Mouse (Mus musculus) right cerebral cortex, postnatal 14 days (tissue): Measurements from ENCODE around the gene Ptpn9.
"Not testable (repeated sequence)": the region's sequence is repeated elsewhere in the genome, so short reads cannot be mapped to it uniquely, and the experiment has no call there.

ENCODE experiments used
- DNase-seq: peaks from one replicate; pipeline ENCODE4 v3.0.0; 2022

Ptpn9 gene

DNA sequence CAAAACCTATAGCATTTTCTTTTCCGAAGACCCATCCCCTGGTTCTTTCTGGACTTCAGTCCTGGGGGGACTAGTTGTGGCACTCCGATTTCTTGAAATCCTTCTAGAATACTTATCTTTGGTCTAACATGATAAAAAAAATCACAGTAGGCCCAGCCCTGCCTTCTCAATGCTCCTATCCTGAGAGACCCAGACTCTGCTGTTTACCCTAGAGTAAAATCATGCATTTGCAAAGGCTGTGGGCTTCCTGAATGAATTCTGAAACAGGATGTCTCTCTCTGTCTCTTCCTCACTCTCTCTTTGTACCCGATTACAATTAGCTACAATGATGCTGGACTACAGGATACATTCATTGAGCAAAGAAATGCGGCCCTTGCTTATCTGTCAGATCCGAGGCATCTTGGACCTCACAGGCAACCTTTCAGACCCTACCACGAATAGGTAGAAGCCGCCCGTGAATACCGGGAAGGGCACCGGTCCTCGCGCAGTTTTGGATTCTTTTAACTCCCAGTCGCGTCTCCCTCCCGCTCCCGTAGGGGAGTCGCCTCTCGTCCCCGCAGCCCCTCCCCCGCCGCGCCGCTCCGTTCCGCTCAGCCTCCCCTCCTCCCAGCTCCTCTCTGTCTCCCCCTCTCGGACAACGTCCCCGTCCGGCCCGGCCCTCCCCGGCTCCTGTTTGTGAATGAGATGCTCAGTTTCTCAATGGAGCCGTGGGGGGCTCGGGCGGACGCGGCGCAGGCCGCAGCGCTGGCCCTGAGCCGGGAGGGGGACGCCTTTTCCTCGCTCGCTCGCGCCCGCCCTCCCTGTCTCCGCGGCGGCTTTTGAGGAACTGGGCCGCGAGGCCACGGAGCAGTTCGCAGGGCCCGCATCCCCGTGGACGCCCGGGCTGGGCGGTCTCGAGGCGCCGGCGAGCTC, at the start of gene Ptpn9:
TSS of gene Ptpn9 (plus strand) at position 638 of the 912 bp plus-strand sequence.
- peak; percentile 93 for DNase-seq

DNA sequence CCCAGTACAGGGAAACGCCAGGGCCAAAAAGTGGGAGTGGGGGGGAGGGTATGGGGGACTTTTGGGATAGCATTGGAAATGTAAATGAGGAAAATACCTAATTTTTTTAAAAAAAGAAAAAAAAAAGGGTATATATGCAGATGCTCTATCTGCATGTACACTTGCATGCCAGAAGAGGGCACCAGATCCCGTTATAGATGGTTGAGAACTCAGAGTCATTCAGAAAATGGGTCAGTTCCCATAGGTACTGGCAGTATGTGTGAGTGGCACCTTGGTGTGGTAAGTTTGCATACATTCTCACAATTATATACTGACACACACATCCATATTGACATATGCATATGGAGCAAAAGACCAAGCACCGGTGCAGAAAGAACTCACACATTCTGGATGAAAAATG, 47.2 kb upstream of the Ptpn9 start:
- DNase-seq, result peak; percentile 32

DNA sequence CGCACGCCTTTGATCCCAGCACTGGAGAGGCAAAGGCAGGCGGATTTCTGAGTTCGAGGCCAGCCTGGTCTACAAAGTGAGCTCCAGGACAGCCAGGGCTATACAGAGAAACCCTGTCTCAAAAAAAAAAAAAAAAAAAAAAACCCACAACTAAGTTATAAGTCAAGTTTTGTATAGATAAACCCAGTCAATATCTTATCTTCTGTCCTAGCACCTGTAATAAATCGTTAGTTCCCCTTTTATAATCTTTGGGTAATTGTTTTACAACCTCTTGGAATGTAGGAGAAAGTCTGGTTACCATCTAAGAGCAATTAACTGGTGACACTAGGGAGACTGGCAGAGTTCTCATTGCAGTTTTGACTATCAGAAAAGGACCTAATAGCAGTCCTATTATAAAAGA, 46.0 kb upstream of the Ptpn9 start:
- DNase-seq, result not testable (repeated sequence)

DNA sequence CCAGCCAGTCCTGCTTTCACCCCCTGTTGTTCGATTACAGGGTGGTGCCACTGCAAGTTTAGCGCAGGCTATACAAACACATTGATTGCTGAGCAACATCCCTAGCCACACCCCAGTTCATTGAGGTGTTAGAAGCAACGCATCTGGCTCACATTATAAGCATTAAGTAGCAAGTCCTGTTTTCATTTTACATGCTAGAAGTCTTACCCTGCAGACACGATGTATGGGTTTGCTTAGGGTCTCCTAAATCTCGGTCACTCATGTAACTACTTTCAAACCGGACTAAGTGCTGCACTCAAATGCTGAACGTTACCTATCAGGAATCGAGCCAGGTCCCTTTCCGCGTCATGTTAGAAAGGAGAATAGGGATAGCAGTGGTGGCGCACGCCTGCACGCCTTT, 45.0 kb upstream of the Ptpn9 start:
- no peak for DNase-seq

DNA sequence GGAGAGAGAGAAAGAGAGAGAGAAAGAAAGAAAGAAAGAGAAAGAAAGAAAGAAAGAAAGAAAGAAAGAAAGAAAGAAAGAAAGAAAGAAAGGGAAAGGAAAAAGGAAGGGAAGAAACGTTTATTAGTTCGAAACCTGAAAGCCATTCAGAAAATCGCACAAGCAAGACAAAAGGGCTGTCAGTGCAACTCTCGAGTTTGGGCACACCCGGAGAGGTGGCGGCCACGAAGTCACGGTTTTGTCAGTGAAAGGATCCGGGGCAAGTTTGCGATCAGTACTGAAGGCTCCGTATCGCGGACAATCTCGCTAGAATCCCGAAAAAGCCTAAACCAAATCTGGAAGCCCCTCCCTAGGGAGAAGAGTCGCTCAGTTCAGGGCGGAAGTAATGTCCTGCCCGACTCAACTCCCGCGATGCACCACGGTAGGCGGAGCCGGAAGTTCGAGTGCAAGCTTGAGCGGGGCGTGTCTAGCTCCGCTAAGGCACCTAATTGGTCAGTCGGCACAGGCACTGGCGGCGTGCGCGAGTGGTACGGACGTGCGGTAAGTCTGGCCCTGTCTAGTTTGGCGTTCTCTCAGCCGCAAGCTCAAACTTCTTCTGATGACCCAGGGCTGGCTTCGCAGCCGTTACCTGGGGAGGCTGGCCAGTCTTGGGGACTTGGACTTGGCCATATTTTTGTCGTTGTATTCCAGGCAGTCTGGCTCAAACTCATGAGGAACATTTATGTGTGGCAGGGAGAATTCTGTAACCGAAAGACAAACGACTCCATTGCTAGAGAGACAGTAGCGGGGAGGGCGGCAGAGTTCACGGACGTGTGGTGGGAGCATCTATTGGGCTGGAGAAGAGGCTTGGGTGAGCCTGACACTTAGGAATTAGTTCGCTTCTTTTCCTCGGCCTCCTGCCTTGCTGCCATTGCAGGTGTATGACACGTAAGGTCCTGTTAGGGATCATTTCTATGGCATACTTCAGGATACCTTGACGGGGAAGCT, 44.0 kb upstream of the Ptpn9 start, which contains the start of gene Snupn:
TSS of gene Snupn (plus strand) at position 465 of the 987 bp plus-strand sequence.
- peak; percentile 94 for DNase-seq

DNA sequence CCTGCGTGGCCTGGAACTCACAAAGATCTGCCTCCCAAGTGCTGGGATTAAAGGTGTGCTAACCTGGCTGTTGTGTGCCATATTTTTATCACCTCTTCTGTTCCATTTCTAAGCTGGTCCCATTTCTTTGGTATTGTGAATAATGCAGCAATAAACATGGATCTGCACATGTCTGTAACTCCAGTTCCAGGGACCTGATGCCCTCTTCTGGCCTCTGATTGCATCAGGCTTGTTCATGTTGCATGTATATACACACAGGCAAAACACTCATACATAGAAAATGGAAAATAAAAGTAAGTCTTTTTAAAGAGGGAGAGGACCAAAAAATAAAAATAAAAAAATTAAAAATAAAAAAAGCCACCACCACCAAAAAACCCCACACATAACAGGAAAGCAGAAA, 41.2 kb upstream of the Ptpn9 start:
- no peak for DNase-seq

DNA sequence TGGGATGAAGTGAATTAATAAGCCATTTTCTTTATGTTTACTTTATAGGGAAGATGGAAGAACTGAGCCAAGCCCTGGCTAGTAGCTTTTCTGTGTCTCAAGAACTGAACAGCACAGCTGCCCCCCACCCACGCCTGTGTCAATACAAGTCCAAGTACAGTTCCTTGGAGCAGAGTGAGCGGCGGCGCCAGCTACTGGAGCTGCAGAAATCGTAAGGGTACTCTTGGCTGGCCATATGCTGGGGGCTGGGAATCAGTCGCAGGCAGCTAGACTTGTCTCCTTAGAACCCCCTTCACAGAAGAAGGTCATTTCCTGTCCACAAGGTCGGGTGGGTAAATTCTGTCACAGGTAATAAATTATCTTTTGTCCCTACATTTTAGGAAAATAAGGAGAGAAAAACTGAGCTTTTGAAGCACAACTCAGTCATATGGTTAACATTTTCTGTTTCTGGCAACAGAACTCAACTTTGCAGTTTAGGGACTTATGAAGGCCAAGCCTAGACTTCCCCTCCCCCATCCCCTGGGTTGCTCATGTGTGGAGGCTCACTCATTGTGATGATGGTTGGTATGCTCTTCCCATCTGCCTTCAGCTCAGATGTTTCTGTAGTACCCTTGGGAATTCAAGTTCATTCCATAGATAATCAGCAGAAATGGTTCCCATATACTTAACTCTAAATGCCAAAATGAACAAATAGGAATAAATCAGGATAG, 37.6 kb upstream of the Ptpn9 start:
- DNase-seq, result no peak

DNA sequence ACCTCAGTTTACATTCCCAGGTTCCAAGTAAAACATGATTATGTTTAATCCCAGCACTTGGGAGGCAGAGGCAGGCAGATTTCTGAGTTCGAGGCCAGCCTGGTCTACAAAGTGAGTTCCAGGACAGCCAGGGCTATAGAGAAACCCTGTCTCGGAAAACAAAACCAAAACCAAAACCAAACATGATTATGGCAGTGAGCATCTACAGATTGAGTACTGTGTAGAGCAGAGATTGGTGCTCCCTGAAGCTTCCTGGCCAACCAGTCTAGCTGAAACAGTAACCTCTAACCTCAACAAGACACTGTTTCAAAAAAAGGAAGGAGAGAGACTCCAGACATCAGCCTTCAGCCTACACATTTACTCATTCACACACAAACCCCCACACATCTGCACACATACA, 36.0 kb upstream of the Ptpn9 start:
- DNase-seq, result no peak

DNA sequence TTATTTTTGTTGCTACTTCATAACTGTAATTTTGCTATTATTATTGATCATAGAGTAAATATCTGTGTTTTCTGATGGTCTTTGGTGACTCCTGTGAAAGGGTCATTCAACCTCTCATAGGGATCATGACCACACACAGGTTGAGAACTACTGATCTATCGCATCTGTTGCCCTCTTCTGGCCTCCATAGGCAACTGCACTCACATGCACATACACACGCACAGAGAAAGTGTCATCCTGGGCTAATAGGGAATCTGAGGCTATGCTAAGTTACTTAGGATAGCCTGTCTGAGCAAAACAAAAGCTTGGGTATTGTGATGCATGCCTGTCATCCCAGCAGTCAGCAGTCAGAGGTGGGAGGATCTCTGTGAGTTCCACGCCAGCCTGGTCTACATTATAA, 33.1 kb upstream of the Ptpn9 start:
- DNase-seq, result no peak

DNA sequence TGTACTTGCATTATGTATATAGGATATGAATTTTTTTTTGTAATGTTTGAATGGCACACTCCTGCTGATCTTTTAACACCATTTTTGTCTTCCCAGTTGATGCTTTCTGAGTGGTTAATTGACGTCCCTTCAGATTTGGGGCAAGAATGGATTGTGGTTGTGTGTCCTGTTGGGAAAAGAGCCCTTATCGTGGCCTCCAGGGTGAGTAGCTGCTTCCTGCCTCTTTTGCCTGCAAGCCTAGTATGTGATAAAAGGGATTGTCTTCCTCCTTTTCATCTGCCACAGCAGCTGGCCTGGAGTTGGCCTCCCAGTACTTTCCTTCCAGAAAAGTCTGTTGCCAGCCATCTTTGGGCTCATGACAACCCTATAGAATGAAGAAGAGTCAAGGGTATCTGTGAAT, 24.6 kb upstream of the Ptpn9 start:
- no peak for DNase-seq

DNA sequence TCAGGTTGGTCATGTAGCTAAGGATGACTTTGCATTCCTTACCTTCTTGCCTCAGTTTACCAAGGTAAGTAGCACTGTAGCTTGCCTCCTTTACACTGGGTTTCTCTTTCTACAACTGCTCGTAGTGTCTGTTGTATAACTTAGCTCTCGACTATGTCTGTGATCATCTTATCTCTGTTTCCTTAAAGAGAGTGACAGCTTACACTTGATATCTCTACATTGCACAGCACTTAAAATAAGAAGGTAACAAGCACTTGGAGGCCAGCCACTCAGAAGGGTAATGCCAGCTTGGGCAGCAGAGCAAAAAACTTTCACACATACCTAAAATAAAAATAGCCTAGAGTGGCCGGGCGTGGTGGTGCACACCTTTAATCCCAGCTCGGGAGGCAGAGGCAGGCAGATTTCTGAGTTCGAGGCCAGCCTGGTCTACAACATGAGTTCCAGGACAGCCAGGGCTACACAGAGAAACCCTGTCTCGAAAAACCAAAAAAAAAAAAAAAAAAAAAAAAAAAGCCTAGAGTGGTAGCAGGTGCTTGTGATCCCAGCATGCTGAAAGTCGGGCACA, 20.7 kb upstream of the Ptpn9 start:
- DNase-seq, result no peak

DNA sequence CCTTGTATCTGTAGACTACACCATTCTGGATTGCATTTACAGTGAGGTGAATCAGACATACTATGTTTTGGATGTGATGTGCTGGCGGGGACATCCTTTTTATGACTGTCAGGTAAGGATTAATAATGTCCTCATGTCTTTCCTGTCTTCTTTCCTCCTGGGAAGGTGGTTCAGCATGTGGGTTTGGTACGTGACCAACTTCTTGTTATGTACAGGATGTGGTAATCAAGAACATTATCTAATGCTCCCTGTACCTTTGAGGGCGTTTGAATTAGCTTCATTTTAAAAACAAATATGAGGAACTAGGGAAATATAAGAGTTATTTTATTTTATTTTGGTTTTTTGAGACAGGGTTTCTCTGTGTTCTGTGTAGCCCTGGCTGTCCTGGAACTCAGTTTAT, 19.5 kb upstream of the Ptpn9 start:
- DNase-seq, result no peak

DNA sequence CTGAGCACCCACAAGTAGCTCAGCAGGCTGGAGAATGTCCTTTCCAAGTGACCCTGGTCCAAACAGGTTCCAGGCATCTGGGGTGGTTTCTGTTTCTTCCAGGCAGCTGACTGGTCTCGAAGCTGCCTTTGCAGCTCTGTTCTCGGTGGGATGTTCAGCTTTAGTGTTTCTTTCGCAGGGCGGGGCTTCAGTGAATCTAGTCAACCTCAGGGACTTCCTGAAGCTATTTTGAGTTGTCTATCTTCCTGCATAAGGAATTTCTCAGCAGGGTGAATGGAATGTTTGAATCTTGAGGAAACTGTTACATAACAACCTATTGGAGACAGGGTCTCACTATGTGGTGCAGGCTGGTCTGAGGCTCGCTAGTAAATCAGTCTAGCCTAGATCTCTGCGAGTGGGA, 14.5 kb upstream of the Ptpn9 start:
- DNase-seq, result no peak

DNA sequence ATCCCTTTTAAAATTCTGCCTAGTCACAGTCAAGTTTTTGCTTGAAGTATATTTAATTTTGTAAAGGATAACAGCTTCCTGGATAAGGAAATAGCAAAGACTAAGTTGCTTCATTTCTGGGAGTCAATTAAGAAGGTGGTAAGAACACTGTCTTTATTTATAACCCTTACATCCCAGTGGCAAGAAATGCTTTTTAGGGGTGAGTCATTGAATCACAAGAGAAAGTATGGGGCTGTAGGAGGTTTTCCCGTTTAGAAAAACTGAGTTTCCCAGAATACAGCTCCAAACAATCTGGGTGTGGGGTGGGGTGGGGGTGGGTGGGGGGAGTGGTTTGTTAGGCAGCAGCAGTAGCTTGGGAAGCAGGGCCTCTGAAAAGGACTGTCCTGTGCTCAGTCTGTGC, 13.2 kb upstream of the Ptpn9 start:
- DNase-seq, result no peak

DNA sequence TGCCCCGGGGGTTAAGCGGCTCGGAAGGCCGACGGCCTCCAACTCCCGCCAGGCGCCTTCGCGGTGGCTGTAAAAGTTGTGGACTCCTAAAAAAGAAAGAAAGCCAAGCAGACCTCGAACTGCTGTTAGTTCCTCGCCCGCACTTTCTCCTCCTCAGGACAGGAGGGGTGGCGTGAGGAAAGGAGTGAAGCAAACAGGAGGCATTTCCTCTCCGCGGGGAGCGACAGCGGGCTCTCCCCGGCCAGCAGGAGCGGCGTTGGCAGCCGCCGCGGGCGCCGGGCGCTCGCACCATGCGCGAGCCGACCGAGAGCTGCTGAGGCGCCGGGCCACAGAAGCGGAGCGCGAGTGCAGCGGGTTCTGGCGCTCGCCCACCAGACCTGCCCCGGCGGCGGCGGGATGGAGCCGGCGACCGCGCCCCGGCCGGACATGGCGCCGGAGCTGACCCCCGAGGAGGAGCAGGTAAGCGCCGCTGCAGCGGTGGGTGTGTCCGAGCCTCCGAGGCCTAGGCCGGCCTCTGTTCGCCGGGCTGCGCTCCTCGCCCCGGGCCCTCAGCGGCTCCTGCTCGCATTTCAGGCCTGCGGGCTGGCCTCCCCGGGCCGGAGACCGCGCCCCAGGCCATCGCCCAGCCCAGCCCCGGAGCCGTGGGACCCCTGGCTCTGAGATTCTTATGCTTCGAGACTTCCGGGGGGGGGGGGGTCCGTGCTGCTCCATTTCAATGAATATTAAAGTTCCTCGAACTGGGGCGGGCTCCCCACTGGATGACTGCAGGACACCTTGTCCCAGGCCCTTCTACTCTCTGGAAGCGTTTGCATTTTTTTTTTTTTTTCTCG, 690 bp downstream of the Ptpn9 start:
- DNase-seq, result peak; percentile 33

DNA sequence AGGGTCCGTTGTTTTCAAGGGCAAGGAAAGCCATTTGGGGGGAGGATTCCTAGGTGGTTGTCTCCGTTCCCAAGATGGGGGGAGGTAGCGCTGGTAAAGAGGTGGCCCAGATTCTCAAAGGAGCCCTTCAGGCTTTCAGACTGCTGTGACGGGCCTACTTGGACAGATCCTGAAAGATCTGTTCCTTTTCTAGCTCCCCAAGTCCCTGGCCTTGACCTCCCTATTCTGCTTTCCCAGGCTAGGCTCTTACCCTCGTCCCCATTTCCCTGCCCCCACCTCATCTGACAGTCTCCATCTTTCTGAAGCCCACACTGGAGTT, 1.3 kb downstream of the Ptpn9 start:
- DNase-seq, result peak; percentile 11

DNA sequence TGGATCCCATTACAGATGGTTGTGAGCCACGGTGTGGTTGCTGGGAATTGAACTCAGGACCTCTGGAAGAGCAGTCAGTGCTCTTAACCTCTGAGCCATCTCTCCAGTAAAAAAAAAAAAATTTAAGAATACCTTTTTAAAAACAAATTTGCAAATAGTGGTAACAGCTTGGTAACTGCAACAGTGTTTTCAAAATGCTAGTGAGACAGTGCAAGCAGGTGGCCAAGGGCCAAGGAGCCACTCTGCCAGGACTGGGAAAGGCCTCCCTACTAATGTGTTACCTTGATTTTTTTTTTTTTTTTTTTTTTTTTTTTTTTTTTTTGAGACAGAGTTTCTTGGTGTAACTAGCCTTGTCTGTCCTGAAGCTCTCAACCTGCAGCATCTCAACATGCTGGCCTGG, 2.5 kb downstream of the Ptpn9 start:
- DNase-seq, result not testable (repeated sequence)

DNA sequence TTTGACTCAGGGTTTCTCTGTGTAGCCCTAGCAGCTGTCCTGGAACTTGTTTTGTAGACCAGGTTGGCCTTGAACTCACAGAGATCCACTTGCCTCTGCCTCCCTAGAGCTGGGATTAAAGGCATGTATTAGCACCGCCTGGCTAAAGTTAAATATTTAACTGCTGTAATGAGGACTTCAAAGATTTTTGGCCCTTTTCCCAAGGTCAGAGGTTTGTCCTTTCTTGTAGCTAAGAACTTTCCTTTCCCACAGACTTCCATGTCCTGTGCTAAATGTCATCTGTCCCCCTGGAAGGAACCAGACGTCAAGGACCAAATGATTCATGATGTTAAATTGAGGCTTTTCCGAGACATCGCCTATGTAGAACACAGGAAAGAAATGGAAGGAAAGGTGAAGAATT, 8.3 kb downstream of the Ptpn9 start:
- no peak for DNase-seq

DNA sequence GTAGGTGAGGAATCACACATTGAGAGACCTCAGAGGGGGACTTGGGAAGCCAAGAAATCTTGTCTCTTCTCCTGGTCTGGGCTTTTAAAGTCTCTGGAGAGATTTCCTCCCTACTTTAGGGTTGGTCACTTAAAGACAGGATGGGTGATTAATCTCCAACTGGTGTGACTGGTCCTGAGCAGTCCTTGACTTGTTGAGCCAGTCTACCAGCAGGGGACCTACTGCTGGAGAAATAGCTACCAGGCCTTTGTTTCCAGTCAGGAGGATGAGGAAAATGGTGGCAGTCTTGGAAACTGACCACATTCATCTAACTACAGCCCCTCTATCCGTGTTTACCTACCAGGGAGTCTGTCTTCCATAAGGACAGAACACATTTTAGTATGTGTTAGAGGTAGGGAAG, 17.7 kb downstream of the Ptpn9 start:
- DNase-seq, result no peak

DNA sequence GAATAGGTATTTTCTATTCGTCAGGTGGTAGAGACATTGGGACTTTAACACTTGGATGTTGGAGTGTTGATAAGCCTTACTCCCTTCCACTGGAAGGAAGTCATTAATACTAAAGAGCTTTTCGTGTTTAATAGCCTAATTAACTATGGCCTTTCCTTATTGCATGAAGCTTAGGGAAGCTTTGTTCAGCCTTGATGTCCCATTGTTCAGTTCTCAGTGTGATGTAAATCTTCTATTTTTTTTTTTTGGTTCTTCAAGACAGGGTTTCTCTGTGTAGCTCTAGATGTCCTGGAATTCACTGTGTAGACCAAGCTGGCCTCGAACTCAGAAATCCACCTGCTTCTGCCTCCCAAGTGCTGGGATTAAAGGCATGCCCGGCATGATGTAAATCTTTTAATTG, 18.2 kb downstream of the Ptpn9 start:
- no peak for DNase-seq

DNA sequence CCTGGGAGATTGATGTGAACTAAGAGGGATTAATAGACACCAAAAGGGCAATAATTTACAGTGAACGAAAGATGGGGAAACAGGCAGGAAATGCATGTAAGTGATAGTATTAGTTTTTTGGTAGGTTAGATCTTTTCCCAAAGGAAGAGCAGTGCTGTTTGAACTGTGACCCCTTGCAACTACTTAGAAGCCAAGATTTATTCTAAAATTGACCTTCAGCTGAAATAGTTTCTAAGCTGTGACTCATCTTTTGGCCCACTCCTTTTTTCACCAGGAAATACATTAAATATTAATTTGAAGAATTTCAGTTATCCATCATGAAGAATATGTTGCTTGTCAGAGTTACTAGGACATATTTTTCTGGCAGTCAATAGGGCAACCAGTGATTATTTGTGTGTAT, 19.0 kb downstream of the Ptpn9 start:
- no peak for DNase-seq

DNA sequence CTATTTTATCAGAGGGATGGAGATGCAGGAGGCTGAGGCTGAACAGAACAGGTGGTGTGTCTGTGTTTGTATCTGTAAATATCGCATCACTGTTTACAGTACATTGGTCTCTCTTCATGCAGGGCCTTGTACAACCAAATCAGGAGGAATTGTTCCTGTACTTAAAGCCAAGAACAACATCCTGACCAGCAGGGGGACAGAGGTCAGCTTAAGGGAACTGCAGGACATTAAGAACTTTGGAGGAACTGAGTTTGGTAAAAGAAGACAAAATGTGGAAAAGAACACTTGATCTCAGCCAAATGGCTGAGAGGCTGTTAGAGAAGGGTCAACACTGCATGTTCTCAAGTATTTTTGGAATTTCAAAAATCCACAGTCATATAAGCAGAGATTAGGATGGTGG, 20.0 kb downstream of the Ptpn9 start:
- no peak for DNase-seq
